Mouse (Mus musculus): ENCODE measurements at regions not wholly inside any gene's neighbourhood (a gene's known extent, or its start where the extent isn't known, plus 50 kb on each side); places are given as distances from the start of the nearest gene placed in this dataset.

DNA sequence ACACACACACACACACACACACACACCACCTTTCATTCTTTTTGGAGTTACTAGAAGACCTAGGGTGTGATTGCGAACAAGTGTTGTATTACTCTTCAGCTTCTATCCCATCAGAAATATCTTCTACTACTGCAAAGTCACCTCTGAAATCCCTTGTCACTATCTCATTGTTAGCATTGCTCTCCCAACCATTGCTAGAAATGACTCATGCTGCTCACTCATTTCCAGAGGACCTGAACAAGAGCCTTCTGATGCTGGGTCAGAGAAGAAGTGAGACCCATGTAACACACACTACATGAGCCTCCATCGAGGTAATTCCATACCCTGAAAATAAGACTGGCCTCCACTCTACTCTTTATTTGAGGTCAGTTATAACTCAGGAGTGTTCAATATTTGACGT, 191.1 kb downstream of the Nuak1 start:
- H3K4me1 ChIP-seq (ENCODE audit: control insufficient read depth, insufficient read depth, low read length) = no peaks in the 10 kb centered on the region
- H3K9me3 ChIP-seq (ENCODE audit: control insufficient read depth, low read depth, low read length) = no peaks in the 10 kb centered on the region
- no peaks in the 10 kb centered on the region for H3K36me3 ChIP-seq (ENCODE audit: control insufficient read depth, insufficient read depth, low read length)
- no peak overlapping the region for H3K4me2 ChIP-seq (replicated peaks; ENCODE audit: low read depth, low read length)
- 89% methylated on average over 3 of the region's 3 CpGs for WGBS
- no peak overlapping the region for H3K4me3 ChIP-seq (ENCODE audit: low read depth, low read length)
- no peak overlapping the region for H3K27ac ChIP-seq (ENCODE audit: low read length)
- no peak overlapping the region for H3K9ac ChIP-seq (replicated peaks; ENCODE audit: low read depth, low read length)
- H3K27me3 ChIP-seq (ENCODE audit: control insufficient read depth, insufficient read depth, low read length) = no peaks in the 10 kb centered on the region
- no peak for ATAC-seq (ENCODE audit: insufficient number of reproducible peaks, insufficient read depth, low FRiP score, low read depth)

DNA sequence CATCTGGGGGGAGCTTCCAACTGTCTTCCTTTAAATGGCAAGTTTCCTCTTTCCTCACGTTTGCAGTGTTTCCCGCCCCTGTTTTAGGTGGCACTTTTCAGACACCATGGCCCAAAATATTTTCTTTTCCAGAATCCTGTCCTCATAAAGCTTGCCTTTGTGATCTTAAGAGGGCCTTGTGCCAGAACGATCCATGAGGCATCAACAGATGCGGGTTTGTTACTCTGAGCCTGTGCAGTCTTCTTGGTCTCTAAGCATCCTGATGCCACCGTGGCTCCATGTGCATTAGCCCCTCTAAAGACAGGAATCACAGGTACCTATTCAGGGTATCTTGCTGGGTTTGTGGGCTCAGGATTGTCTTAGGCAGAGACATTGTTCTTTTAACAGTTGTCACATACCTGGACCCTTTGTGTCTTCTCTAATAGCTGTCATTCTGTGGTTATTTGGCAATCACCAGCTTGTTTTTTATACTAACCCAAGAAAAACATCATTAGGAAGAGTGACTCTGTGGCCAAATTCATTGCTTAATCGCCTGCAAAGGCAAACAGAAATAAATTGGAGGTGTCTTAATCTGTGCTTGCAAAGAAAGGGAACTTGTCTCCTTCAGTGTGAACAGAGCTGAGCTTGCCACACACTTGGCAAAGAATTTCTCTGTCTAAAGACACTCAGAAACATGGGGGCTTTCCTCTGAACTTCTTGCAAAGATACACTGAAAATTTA, 179.3 kb downstream of the Nuak1 start:
- H3K9ac ChIP-seq (replicated peaks; ENCODE audit: low read depth, low read length) = no peak overlapping the region
- no peaks in the 10 kb centered on the region for H3K9me3 ChIP-seq (ENCODE audit: control insufficient read depth, low read depth, low read length)
- H3K4me3 ChIP-seq (ENCODE audit: low read depth, low read length) = no peak overlapping the region
- H3K27me3 ChIP-seq (ENCODE audit: control insufficient read depth, insufficient read depth, low read length) = no peaks in the 10 kb centered on the region
- no peak overlapping the region for H3K27ac ChIP-seq (ENCODE audit: low read length)
- no peak for ATAC-seq (ENCODE audit: insufficient number of reproducible peaks, insufficient read depth, low FRiP score, low read depth)
- no peak overlapping the region for H3K4me2 ChIP-seq (replicated peaks; ENCODE audit: low read depth, low read length)
- H3K36me3 ChIP-seq (ENCODE audit: control insufficient read depth, insufficient read depth, low read length) = no peaks in the 10 kb centered on the region
- WGBS = 80% methylated on average over 6 of the region's 6 CpGs
- H3K4me1 ChIP-seq (ENCODE audit: control insufficient read depth, insufficient read depth, low read length) = no peaks in the 10 kb centered on the region

DNA sequence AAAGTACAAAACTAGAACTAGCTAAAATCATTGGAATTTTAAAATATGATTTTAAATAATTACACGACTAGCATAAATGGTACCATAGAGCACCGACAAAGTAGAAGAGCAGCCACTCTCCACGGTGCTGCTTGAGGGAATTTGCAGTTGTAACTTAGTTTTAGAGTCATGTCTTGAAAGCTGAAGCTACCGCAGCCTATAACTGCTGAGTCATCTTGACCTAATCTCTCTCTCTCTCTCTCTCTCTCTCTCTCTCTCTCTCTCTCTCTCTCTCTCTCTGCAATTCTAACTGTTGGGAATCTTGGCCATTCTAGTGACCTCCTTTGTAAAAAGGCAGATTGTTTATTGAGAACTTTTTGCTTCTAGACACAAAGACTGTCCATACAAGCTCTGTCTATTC, 177.5 kb downstream of the Nuak1 start:
- WGBS = 86% methylated on average over 4 of the region's 4 CpGs
- ATAC-seq (ENCODE audit: insufficient number of reproducible peaks, insufficient read depth, low FRiP score, low read depth) = no peak
- H3K9me3 ChIP-seq (ENCODE audit: control insufficient read depth, low read depth, low read length) = no peaks in the 10 kb centered on the region
- no peaks in the 10 kb centered on the region for H3K4me1 ChIP-seq (ENCODE audit: control insufficient read depth, insufficient read depth, low read length)
- H3K27me3 ChIP-seq (ENCODE audit: control insufficient read depth, insufficient read depth, low read length) = no peaks in the 10 kb centered on the region
- no peak overlapping the region for H3K4me3 ChIP-seq (ENCODE audit: low read depth, low read length)
- no peak overlapping the region for H3K4me2 ChIP-seq (replicated peaks; ENCODE audit: low read depth, low read length)
- no peak overlapping the region for H3K9ac ChIP-seq (replicated peaks; ENCODE audit: low read depth, low read length)
- no peak overlapping the region for H3K27ac ChIP-seq (ENCODE audit: low read length)
- H3K36me3 ChIP-seq (ENCODE audit: control insufficient read depth, insufficient read depth, low read length) = no peaks in the 10 kb centered on the region

DNA sequence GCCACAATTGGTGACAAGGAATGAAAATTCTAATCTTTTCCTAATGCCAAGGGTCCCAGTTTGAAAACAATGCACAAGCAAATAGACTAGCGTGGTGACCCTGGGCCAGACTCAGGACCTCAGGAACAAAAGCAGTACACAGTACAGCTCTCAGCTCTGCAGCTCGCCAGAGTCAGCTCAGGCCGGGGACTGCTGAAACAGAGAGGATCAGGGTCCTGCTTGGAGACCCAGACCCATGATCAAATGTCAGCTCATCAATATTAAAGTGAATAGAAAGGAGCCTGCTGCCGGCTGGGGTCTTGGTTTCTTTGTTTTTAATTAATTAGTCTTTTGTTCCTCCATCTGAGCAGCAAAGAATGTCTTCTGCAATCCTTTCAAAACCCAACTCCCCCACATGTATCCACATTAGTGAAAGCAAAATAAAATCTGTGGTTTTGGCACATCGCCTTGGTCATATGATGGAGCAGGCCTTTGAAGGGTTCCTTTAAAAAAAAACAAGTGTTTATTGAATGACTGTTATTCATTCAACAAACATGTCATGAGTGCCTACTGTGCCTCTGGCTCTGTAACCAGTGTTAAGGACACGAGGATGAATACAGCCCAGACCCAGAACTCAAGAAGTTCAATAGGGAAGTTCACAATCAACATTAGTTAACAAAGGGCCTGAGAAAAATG, 154.4 kb downstream of the Nuak1 start:
- Histone ChIP-seq H3K36me3 (ENCODE audit: control insufficient read depth, insufficient read depth, low read length) (no peaks in the 10 kb centered on the region), H3K4me1 (ENCODE audit: control insufficient read depth, insufficient read depth, low read length) (no peaks in the 10 kb centered on the region), H3K9ac (replicated peaks; ENCODE audit: low read depth, low read length) (no peak overlapping the region), H3K4me3 (ENCODE audit: low read depth, low read length) (no peak overlapping the region), H3K27me3 (ENCODE audit: control insufficient read depth, insufficient read depth, low read length) (no peaks in the 10 kb centered on the region), H3K27ac (ENCODE audit: low read length) (no peak overlapping the region), H3K4me2 (replicated peaks; ENCODE audit: low read depth, low read length) (no peak overlapping the region), H3K9me3 (ENCODE audit: control insufficient read depth, low read depth, low read length) (no peaks in the 10 kb centered on the region)
- WGBS = 59% methylated on average over 6 of the region's 6 CpGs
- ATAC-seq (ENCODE audit: insufficient number of reproducible peaks, insufficient read depth, low FRiP score, low read depth) = no peak

DNA sequence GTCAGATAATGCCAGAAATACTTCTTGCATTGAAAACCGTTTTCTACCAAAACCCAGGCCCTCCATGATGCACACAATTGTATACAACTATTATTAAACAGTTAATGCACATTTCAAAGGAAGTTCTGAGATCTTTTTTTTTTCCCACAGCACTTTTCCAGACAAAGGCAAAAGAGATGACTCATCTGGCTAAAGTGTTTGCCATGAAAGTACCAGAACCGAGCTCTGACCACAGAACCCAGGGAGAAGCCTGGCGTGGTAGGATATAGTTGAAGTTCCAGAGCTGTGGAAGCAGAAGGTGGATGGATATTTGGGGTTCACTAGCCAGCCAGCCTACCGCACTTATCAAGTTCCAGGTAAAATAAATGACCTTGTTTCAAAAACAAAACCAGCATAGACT, 146.0 kb downstream of the Nuak1 start:
- no peak overlapping the region for H3K27ac ChIP-seq (ENCODE audit: low read length)
- 85% methylated on average over 4 of the region's 4 CpGs for WGBS
- no peaks in the 10 kb centered on the region for H3K9me3 ChIP-seq (ENCODE audit: control insufficient read depth, low read depth, low read length)
- H3K4me2 ChIP-seq (replicated peaks; ENCODE audit: low read depth, low read length) = no peak overlapping the region
- H3K4me1 ChIP-seq (ENCODE audit: control insufficient read depth, insufficient read depth, low read length) = no peaks in the 10 kb centered on the region
- H3K36me3 ChIP-seq (ENCODE audit: control insufficient read depth, insufficient read depth, low read length) = no peaks in the 10 kb centered on the region
- ATAC-seq (ENCODE audit: insufficient number of reproducible peaks, insufficient read depth, low FRiP score, low read depth) = no peak
- no peak overlapping the region for H3K4me3 ChIP-seq (ENCODE audit: low read depth, low read length)
- no peak overlapping the region for H3K9ac ChIP-seq (replicated peaks; ENCODE audit: low read depth, low read length)
- no peaks in the 10 kb centered on the region for H3K27me3 ChIP-seq (ENCODE audit: control insufficient read depth, insufficient read depth, low read length)

DNA sequence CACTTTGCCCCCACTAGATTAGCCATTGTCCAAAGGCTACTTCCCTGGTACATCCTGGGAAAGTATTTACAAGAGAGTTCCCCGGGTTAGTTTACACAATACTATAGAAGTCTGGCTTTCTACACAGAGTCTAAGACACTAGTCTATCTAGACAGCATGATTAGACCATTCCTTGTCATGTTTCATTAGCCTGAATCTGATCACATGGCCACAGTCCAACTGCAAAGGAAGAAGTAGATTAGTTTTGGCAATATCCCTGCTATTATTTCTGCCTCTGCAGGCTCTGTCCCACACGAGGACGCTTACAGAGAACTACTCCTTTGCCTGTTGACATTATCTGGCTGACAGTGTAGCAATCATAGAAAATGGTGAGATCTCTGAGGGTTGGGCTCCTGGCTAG, 144.2 kb downstream of the Nuak1 start:
- no peak overlapping the region for H3K4me2 ChIP-seq (replicated peaks; ENCODE audit: low read depth, low read length)
- H3K36me3 ChIP-seq (ENCODE audit: control insufficient read depth, insufficient read depth, low read length) = no peaks in the 10 kb centered on the region
- ATAC-seq (ENCODE audit: insufficient number of reproducible peaks, insufficient read depth, low FRiP score, low read depth) = no peak
- H3K9ac ChIP-seq (replicated peaks; ENCODE audit: low read depth, low read length) = no peak overlapping the region
- H3K27ac ChIP-seq (ENCODE audit: low read length) = no peak overlapping the region
- no peaks in the 10 kb centered on the region for H3K9me3 ChIP-seq (ENCODE audit: control insufficient read depth, low read depth, low read length)
- H3K27me3 ChIP-seq (ENCODE audit: control insufficient read depth, insufficient read depth, low read length) = no peaks in the 10 kb centered on the region
- 73% methylated on average over 3 of the region's 3 CpGs for WGBS
- H3K4me3 ChIP-seq (ENCODE audit: low read depth, low read length) = no peak overlapping the region
- H3K4me1 ChIP-seq (ENCODE audit: control insufficient read depth, insufficient read depth, low read length) = no peaks in the 10 kb centered on the region

DNA sequence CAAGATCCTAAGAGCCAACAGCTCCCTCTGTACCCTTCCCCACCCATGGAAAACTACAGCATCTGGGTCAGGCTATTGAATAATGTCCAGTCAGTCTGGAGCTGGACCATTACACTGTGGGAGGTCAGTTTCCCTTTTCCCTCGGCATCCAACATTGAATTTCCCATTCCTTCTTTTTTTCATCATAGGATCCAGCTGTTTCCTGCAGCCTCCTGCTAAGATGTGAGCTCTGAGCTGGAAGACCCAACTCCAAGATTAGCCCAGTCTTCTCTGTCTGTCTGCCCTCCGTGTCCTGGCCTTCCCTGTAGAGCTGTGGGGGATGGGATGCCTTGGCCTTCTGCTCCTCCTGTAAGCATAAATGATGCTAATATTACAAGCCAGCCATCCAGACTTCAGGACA, 138.8 kb downstream of the Nuak1 start:
- WGBS = 58% methylated on average over 2 of the region's 2 CpGs
- no peak overlapping the region for H3K27ac ChIP-seq (ENCODE audit: low read length)

DNA sequence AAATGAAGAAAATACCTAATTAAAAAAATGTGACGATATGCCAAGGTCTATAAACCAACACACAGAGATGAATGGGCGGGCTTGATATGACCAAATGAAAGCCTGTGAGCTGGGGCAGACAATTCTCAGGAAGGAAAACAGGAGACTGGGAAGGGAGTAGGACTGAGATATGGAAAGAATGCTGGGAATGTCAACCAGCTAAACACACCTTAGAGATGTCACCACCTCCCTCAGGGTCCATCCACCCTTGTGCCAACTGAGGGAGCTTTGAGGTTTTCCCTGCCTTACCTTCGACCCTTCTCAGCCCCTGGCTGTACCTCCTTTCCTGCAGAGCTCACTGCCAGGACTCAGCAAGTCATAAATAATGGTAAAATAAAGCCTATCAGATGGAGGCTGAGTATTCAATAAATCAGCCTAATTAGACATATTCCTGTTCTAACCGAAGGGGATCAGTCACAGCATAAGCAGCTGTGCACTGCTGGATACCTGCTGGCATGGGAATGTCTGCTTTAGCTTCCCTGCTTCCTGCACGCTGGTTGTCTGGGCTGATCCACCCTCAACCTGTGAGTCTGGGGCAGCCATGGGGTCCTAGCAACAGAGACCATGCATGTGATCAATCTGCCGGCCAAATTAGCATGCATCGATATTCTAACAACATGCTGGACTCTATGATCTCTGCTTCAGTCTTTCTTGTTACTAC, 137.4 kb downstream of the Nuak1 start:
- Histone ChIP-seq H3K9ac (replicated peaks; ENCODE audit: low read depth, low read length) (no peak overlapping the region), H3K36me3 (ENCODE audit: control insufficient read depth, insufficient read depth, low read length) (no peaks in the 10 kb centered on the region), H3K27ac (ENCODE audit: low read length) (no peak overlapping the region), H3K4me2 (replicated peaks; ENCODE audit: low read depth, low read length) (no peak overlapping the region), H3K4me1 (ENCODE audit: control insufficient read depth, insufficient read depth, low read length) (no peaks in the 10 kb centered on the region), H3K4me3 (ENCODE audit: low read depth, low read length) (no peak overlapping the region), H3K27me3 (ENCODE audit: control insufficient read depth, insufficient read depth, low read length) (no peaks in the 10 kb centered on the region), H3K9me3 (ENCODE audit: control insufficient read depth, low read depth, low read length) (no peaks in the 10 kb centered on the region)
- WGBS = 47% methylated on average over 7 of the region's 7 CpGs
- peak; percentile 28; the same call in 1 of the 2 replicates for ATAC-seq (ENCODE audit: insufficient number of reproducible peaks, insufficient read depth, low FRiP score, low read depth)

More for the DNA sequence above, 138.8 kb downstream of the Nuak1 start:
- Histone ChIP-seq H3K9me3 (ENCODE audit: control insufficient read depth, low read depth, low read length) (no peaks in the 10 kb centered on the region), H3K4me1 (ENCODE audit: control insufficient read depth, insufficient read depth, low read length) (no peaks in the 10 kb centered on the region), H3K9ac (replicated peaks; ENCODE audit: low read depth, low read length) (no peak overlapping the region), H3K4me2 (replicated peaks; ENCODE audit: low read depth, low read length) (no peak overlapping the region), H3K27me3 (ENCODE audit: control insufficient read depth, insufficient read depth, low read length) (no peaks in the 10 kb centered on the region), H3K36me3 (ENCODE audit: control insufficient read depth, insufficient read depth, low read length) (no peaks in the 10 kb centered on the region), H3K4me3 (ENCODE audit: low read depth, low read length) (no peak overlapping the region)
- ATAC-seq (ENCODE audit: insufficient number of reproducible peaks, insufficient read depth, low FRiP score, low read depth) = no peak
